Mouse (Mus musculus) Muller cell, postnatal 12 days (primary cell): ENCODE data around the gene Prkce.

Experiments used
- DNase-seq: peaks from one replicate; pipeline ENCODE4 v3.0.0-alpha.2; 2015; ENCODE audit errors: inconsistent ontology term

The Prkce gene

DNA sequence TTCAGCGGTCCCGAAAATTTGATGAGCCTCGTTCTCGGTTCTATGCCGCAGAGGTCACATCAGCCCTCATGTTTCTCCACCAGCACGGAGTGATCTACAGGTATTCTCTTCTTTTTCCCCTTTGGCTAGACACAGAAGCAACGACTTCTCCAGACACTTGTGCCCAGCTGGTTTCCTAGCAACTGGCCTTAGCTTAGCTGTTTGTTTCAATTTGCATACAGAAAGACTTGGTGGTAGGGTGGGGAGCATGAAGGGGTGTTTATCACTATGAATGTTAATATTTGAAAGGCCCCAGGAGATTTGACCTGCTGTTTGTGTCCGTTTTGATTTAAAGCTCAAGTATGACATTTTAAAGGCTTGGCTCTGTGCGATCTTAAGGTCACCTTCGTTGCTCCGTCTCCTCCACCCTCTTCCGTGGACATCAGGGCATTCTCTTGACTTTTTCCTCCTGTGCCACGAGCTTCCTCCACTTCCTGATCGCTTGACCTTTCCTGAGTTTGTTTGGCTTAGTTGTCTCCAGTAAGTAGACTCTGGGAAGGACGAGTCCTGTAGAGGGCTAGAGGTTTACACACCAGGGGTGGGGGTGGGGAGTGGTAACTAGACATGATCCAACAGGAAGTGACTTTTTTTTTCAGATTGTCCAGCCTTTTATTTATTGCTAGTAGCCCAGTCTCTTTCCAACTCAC is 391.8 kb downstream of the Prkce start:
- DNase-seq = no peak

DNA sequence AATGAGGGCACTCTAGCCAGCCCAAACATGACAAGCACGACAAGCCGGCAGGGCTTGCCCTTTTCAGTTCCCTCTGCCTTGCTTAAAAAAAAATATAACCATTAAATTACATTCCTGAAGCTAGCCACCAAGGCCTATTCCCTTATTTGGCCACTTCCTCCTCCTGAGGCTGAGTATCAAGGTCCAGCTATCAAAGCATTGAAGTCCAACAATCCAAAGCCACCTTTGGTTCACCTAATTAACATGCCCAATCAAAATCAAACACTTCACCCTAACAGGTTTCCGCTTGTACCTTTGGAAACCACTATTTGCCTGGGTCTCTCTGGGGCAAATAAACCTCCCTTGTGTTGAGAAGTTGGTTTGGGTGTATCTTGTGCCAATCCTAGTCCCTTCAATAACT is 392.9 kb downstream of the Prkce start:
- DNase-seq = no peak

DNA sequence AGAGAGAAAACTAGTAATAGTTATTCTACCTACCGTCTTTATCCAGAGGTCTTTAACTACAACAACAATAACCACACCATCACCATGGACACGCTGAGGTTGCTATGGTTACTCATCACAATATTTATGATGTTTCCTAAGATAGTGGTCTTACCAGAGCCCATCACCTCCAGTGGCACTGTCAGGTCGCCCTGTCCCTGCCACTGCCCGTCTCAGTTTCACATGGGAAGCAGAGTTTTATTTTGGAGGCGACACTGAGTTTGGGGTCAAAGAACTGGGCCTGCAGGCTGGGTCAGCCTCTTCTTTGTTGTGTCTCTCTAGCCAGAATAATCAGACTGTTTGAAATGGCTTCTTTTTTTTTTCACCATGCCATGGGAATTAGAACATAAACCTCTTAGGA is 402.9 kb downstream of the Prkce start:
- no peak for DNase-seq

DNA sequence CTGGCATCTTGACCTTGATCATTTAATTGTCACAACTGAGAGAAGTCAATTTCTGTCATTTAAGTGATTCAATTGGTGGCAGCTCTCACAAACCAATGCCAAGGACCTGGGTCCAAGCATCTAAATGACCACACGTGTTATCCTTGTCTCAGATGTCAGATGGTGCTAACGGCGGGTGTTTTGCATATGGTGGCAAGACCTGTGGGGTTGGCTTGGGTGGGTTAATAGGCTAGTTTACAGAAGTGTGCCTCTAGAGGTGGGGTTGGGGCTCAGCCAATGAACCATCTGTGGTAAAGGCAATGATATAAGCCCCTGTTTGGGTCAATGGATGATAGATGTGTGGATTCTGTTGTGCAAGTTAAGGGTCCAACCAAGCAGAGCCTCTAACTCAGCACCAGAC is 403.7 kb downstream of the Prkce start:
- no peak for DNase-seq

DNA sequence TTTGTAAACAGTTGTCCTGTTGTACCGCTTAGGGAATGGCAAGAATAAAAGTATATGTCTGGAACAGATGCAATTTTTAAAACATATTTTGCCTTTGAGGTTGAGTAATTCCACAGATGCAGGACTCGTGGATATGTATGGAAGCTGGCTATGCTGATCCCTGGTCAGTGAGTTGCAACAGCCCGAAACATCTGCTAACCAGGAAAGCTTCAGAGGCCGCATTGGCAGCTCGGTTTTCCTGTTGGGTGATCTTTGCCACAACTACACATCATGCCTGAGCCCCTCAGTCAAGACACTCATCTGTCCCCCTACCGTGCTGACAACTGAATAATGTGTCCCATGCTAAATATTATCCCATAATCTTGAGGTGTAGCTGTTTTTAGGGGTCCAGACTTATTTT is 404.6 kb downstream of the Prkce start:
- no peak for DNase-seq

DNA sequence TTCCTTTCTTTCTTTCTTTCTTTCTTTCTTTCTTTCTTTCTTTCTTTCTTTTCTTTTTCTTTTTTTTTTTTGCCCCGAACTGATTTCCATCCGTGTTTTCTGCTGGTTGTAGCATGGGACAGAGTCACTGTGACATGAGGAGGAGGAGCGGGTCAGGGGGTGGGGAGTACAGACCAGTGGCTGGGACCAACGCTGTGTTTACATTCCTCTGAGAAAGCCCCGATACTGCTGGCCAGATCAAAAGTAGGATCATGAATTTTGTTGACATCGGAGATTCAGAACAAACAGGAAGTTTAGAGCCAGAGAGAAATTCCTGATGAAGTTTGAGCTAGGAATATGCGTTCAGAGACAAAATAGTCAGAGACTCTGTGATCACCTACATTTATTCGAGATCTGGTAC is 405.0 kb downstream of the Prkce start:
- no peak for DNase-seq

DNA sequence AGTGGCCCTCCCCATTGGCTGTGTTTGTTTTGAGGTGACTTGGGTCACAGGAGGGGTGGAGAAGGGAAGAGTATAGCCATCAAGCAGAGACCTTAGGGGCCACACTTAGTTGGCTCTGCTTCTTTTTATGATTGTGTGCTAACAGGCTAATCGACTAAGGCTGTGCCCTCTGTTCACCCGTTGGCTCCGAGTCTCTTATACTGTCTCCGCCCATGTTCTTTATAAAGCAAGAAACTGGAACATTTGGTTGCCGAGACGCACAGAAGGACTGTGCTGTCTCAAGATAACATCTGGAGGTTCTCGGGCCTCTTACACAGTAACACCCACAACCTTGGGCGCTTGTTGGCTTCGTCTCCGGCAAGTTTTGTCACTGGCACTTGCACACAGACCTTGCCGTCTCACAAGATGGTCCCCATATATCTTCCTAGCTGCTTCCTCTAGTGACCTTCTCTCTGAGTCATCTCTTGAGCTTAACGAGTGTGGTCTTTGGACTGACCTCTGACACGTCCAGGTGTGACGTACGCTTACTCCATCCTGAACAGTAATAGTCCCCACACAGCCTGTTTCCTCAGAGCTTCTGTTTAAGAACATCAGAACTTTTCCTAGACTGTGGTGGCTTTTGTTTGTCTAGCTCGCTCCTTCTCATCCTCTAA is 406.1 kb downstream of the Prkce start:
- no peak for DNase-seq

DNA sequence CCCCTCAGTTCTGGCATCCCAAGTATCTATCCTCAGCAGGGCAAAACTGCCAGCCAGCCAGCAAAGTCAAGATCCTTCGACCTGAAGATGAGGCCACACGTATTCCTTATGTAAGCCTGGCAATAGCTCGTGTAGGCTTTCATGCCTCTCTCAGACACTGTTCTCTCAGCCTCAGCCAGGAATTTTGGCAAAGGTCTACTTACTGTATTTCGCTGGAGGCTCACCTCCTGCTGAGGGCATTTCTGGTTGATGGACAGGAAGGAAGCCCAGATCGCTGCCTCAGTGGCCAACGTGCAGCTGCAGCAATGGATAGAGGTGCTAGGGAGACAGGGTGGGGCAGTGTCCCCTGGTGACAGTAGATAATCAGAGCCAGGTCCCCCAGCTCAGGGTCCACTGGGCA is 413.1 kb downstream of the Prkce start:
- peak; percentile 37 for DNase-seq

DNA sequence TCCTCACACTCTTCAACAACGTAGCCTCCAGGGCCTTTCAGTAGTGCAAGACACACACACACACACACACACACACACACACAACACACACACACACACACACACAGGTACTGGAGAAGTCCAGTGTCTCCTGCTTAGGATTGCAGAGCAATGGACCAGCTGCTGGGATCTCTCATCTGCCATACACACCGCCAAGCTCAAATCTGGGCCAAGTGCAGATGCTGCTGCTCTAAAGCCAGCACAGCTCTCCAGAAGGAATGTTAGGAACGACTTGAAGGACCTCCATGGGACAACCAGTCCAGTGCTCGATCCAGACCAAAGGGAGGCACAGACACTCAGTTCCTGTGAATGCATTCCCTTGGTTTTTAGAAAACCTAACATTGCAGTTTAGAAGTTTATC is 414.8 kb downstream of the Prkce start:
- no peak for DNase-seq

DNA sequence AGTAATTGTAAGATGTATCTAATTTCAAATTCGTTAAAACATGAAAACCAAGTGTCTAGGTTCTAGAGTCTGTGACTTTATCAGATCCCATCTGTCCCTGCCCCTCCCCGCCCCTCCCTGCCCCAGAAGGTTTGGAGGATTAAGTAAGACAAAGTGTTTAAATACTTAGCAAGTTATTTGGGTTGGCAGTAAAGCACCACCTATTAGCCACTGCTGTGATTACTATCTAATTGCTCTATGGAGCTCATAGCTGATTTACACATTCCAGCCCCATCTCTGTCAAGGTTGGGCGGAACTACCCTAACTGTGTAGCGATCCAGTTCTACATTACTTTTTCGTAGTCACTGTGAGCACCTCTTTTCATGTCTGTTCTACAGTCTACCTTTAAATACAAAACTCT is 418.9 kb downstream of the Prkce start:
- peak; percentile 21 for DNase-seq

DNA sequence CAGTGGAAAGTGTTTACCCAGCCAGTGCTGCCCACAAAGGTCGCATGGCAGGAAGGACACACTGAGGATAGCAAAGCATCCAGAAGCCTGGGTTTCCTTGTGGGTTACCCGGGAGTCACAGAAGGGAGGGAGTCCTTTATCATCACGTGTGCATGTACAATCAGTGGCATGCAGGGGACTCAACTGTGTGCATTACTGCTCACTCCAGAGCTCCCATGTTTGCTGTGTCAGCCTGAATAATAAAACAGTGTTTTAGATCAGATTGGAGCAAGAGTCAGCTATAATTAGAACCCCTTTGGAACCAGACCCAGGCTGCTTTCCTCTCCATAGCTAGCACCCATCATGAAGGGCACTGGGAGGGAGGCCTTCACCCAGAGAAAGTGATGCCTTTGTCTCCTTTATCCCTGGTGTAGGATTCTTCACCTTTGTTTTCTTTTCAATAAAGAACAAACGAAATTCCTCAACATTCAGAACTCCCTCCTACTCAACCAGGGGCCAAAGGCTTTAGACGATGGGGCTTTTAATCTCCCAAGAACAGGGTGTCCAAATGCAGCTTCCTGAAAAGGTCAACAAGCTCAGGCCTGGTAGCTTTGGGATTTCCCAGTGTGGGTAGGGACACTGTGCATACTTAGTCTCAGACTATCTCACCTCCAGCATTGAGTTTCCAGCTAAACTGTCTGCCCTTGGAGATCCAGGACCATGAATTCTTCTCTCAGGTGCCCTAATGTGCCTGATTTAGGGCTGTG is 421.3 kb downstream of the Prkce start:
- DNase-seq = no peak

DNA sequence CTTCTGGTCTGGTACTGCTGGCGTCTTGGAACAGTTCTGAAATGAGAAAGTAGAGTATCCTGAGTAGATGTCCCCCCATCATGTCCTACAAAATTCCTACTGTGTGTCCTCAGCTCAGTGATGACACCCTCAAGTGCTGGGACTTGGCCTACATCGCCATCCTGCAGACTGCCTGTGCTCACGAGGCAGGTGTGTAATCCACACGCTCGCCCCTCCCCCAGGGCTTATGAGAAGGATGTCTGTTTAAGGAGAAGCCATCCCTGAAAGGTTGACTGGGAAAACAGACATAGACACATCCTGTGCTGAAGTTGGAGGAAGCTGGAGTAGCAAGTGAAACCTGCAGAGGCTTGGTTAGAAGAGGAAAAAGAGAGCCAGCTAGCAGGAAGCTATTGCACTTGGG is 422.1 kb downstream of the Prkce start:
- DNase-seq = no peak

DNA sequence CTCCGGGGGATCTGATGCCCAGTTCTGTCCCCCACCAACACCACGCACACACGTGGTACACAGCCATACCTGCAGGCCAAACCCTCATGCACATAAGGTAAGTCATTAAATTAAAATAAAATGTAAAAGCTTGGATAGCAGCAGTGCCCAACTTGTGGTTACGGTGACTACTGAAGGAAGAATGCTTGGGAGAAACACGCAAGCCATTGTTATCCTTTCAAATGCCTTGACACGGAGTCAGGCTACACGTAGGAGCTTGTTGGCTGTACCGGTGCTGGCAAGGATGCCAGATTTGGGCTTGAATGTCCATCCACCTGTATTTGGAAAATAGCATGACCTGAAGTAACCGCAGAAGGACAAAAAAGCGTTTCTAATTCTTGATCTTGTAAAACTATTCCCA is 423.7 kb downstream of the Prkce start:
- no peak for DNase-seq

DNA sequence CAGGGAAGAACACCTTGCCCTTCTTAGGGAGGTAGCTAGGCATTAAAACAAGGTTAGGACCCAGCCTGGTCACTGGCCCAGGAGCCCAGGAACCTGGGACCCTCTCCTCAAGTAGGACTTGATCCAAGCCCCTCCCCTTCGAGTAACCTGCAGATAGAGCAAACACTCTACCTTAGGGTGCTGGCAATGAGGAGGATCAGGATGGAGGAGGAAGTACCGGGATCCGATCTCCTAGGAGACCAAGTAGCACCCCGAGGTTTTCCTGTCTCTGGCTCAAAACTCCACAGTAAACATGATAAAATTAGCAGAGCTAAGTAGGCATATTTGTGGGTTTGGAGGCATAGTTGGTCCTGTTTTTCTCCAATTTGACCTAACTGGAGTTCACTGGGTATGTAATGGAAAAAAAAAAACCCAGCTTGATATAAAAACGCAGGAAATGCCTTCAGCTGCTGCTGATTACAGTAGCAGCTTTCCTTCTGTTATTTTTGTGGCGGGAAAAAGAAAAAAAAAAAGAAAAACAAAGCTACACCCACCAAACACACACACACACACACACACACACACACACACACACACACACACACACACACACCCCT is 425.5 kb downstream of the Prkce start:
- peak; percentile 40 for DNase-seq

DNA sequence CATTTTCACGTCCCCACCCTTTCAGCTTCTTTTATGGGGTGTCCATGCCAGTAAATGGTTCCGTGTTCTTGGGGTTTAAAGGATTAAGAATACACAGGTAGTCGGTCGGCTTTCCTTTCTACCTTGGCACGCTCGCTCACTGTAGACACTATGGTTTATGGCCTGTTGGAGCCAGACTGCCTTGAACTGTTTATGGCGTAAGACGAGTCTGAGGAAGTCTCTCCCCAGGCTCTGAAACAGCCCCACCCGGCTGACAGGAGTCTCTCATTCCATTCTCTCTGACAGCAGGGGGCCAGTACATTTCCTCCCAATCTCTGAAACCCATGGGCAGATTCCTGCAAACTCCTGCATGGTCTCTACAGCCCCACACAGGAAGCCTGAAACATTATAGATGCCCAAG is 427.9 kb downstream of the Prkce start:
- no peak for DNase-seq

DNA sequence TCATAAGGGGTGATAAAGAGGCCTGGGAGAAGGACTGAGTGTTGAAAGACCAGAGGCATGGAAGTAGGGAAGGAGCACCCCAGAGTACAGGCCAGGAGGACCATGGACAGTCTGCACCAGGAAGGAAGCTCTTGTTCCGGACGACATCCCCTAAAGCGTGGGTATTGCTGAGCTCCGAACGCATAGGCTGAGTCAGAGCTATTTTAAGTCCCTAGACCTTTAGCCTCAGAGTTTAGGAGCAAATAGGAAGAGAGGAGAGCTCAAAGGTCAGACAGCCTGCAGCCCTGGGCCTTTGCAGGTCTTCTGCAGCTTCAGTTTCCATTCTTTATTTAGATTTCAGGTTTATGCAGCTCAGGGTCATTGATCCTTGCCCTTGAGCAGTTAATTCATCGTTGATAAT is 433.5 kb downstream of the Prkce start:
- no peak for DNase-seq

DNA sequence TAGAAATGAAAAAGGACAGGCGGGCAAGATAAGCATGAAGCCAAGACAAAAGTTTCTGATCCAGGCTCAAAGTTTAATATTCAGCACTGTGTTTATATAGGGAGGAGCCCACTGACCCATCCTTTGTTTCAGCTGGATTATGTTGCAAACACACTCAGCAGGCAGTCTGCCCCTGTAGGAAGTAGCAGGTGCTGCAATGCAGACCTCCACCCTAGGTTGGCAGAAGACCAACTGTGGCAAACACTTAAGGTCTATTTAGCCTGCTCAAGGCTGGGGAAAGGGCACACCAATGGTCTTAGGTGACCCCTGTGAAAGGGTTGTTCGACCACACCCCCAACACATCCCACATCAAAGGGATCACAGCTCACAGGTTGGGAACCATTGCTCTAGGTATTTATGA is 434.3 kb downstream of the Prkce start:
- DNase-seq = no peak

DNA sequence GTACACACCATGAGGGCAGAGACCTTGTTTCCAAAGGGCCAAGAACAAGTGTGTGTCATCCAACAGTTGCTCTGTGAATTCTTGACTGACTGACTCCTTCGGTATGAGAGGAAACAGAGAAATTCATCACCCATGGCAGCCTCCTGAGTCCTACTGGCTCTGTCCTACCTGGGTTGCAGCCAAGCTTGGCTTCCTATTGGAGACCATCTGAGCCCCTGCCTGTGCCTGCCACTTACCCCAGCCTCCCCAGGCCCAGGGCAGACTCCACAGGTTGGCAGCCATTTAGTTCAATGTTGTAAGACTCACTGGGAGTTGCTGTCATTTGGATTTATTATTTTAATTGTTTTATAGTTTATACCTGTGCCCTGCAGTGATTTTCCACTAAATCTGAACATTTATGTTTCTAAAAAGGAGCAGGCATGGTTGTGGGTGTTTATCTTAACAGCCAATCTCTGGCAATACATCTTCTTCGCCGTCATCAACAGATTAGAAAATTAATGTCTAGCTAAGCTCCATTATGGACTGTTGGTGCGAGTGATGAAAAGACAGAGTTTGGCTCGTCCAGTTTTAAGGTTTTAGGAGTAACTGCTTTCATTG is 436.4 kb downstream of the Prkce start:
- DNase-seq = no peak

DNA sequence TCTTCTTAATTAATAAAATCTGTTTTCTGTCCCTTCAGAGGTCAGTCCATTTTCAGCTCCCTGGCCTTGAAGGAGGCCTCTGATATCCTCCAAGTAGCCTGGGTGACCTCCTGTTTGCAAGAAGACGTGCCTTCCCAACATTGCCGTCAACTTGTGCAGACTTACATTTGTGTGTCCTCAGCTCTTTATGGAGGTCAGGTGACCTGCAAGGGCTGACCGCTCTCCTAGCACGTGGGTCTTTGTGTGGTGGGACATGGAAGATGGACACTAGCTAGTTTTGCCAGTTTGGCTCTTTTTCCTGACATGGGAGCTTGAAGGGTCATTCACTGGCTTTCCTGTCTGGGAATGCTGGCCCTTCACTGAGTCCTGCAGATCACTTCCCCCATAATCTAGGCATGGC is 440.4 kb downstream of the Prkce start:
- DNase-seq = no peak

DNA sequence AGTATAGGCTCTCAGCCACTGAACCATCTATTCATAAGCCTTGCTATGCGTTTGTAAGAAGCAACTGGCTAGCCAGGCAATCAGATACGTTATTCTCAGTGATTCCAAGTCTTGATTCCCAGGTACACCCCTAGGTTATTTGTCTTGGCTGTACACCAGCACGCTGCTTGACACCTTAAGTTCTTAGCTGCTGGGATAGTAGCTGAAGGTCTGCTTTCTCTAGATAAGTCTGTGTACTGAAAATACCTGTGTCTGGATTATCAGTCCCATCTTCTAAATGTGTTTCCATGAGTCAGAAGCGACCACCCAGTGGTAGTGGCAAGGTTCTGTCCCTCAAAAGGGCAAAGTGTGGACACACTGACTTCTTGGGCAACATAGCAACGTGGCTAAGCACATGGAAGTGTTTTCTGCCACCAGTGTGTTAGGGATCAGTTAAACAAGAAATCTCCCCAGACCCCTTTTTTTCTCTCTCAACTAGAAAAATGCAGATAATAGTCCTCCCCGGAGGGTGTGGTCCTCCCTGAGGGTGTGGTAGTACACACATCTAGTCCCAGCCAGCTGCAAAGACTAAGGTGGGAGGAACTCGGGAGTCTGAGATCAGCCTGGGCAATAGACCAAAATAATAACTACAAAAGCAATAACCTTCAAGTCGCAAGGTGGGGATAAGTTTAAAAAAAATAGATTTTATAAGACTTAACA is 442.8 kb downstream of the Prkce start:
- no peak for DNase-seq

DNA sequence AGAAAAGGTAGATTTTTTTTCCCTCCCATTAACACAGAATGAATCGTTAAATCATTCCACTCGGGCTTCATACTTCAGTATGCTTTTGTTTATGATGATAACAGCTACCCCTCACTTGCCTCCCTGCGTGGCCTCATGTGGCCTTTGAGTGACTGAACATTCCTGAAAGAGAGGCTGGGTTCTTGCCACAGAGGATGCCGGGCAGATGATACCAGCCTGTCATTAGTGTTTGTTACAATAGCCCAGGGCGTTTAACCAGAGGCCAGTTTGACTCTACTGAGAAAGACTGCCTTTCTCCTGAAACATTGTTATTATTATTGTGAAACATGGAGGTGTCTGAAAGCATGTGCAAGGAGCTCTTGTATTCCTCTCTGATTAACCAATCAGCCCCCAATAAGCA is 444.2 kb downstream of the Prkce start:
- DNase-seq = peak; percentile 42
